Mouse (Mus musculus) large intestine, adult 2 months (tissue): ENCODE measurements around the gene Neurl1a. TPM values are rescaled to one million over a fixed set of nuclear protein-coding genes. Genes with fewer than 3 reads are reported as not detected.

Experiments used
- DNase-seq: peaks from one replicate; pipeline ENCODE4 v3.0.0-alpha.2; 2012; ENCODE audit warnings: low read depth, low spot score
- WGBS: fragments of 180-500 bp; shearing (Covaris S2); methylation state at CpG from one replicate; pipeline ENCODE4 v1.1.7; 2018; 5-methylcytosine and 5-hydroxymethylcytosine counted together
- polyA plus RNA-seq: library from polyadenylated mRNA; depleted of rRNA; stranded (reverse); fragments of >200 nt; gene quantifications from 2 replicates; pipeline ENCODE4 v1.2.3, GENCODE M21; 2012

Gene Neurl1a
- polyA plus RNA-seq, 1 experiment = 4.4 TPM

DNA sequence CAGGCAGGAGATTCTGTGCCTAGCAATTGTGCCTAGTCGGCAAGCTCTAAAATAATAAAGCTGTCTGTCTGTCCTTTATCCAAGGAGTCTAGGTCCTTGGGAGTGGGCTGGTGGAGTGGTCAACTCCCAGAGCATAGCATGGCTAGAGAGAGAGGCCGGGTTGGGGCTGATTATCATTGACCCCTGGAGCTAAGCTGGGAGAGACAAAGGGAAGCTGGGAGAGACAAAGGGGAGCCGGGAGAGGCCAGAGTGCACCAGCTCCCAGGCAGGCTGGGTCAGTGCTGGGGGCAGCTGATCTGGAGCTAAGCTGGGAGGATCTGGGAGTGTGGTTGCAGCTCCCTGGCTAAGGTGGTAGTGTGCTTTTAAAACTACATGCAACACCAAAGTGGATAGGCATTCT lies 11.9 kb upstream of the Neurl1a start:
- DNase-seq = no peak
- 48% methylated on average over 3 of the region's 3 CpGs for WGBS

- 44% methylated on average over 7 of the region's 7 CpGs for WGBS
- no peak for DNase-seq
Observed at GRCm38 (mm10) chr19:47167617-47168214, 10.9 kb upstream of the Neurl1a start.

DNA sequence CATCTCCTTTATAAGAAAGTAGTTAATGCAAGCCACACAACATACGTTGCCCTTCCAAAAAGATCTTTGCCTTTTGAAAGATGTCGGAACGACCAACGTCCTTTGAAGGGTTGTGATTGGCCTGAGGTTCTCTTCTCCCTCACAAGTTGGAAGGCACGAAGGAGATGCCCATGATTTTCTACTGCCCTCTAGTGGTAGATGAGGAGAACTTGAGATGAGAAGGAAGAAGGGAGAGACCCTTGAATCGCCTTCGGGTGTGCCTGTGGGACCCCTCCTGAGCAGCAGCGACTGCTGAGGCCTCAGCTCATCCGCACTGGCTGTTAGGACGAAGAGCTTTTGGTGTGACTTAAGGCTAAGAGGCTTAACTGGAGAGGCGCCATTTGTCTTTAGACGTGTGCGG lies 10.4 kb upstream of the Neurl1a start:
- DNase-seq = no peak
- WGBS = 14% methylated on average over 13 of the region's 13 CpGs

- no peak for DNase-seq
Observed at GRCm38 (mm10) chr19:47168793-47169412, 9.7 kb upstream of the Neurl1a start.

DNA sequence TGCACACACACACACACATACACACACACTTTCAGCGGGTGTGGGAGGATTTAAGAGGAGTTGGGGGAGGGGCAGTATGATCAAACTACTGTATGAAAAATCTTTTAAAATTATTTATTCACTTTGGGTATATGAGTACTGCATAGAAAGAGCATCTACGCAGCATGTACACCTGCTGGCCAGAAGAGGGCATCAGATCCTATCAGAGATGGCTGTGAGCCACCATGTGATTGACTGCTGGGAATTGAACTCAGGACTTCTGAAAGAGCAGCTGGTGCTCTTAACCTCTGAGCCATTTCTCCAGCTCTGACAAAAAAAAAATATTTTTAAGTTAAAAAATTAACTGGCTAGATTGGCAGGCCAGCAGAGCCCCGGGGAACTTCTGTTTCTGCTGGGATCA lies 4.1 kb upstream of the Neurl1a start:
- DNase-seq = no peak
- WGBS = 46% methylated on average over 3 of the region's 3 CpGs

More at GRCm38 (mm10) chr19:47168793-47169412, 9.7 kb upstream of the Neurl1a start:
- 19% methylated on average over 11 of the region's 11 CpGs for WGBS

DNA sequence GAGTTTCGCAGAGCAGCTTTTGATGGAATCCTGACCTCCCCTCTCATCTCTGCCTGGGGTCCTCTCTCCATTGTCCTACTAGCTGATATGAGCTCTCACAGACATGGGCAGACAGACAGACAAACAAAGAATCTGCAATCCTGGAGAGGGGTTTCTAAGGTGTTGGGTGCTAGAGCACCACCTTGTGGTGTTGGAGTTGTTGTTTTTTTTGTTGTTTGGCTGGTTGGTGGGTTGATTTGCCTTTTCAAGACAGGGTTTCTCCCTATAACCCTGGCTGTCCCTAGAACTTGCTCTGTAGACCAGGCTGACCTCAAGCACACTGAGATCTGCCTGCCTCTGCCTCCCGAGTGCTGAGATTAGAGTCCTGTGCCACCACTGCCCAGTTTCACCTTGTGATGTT lies 3.1 kb upstream of the Neurl1a start:
- DNase-seq = no peak
- WGBS = 71% methylated on average over 2 of the region's 2 CpGs

DNA sequence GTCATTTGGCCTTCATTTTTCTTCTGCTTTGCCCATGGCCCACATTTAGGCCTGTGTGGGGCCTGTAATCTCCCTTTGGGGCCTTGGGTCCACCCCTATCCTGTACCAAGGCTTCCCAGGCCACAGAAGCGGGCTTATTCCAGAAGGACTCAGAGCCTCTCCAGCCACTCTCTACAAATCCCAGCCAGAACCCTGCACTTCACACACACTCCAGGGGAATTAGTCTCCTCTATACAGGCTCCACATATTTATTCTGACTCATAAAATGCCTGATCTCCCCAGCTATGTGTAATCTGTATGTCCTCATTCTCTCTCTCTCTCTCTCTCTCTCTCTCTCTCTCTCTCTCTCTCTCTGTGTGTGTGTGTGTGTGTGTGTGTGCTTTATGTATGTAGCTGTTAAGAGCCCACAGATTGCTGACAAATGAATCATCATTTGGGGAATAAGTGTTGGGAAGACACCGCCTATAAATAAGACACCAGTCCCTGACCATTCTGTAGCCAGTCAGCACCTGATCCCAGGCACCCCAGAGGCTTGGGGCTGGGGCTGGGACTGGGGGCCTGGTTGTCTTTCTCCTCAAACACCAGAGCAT lies 1.6 kb upstream of the Neurl1a start:
- DNase-seq = no peak
- 85% methylated on average over 2 of the region's 2 CpGs for WGBS

GRCm38 (mm10) chr19:47178001-47178400 lies 619 bp upstream of the Neurl1a start:
- DNase-seq = no peak
- 32% methylated on average over 10 of the region's 10 CpGs for WGBS

GRCm38 (mm10) chr19:47179272-47179809 lies 721 bp downstream of the Neurl1a start:
- WGBS = 4% methylated on average over 42 of the region's 42 CpGs
- no peak for DNase-seq

GRCm38 (mm10) chr19:47180011-47180410 lies 1.4 kb downstream of the Neurl1a start:
- DNase-seq = no peak
- 36% methylated on average over 8 of the region's 8 CpGs for WGBS

GRCm38 (mm10) chr19:47184221-47184620 lies 5.6 kb downstream of the Neurl1a start:
- 39% methylated on average over 8 of the region's 8 CpGs for WGBS
- no peak for DNase-seq

DNA sequence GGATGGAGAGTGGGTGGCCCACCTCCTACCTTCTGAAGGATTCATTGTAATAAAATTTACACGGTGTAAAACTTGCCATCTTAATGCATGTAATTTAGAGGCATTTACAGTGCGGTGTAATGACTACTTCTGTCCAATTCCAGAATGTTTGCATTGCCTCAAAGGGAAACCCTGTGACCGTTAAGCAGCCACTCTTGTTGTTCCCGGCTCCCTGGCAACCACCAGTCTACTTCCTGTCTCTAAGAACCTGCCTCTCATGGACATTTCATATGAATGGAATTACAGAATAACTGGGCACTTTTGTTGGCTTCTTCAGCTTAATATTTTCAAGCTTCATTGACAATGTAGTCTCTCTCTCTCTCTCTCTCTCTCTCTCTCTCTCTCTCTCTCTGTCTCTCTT lies 6.1 kb downstream of the Neurl1a start:
- 12% methylated on average over 4 of the region's 4 CpGs for WGBS
- DNase-seq = no peak

DNA sequence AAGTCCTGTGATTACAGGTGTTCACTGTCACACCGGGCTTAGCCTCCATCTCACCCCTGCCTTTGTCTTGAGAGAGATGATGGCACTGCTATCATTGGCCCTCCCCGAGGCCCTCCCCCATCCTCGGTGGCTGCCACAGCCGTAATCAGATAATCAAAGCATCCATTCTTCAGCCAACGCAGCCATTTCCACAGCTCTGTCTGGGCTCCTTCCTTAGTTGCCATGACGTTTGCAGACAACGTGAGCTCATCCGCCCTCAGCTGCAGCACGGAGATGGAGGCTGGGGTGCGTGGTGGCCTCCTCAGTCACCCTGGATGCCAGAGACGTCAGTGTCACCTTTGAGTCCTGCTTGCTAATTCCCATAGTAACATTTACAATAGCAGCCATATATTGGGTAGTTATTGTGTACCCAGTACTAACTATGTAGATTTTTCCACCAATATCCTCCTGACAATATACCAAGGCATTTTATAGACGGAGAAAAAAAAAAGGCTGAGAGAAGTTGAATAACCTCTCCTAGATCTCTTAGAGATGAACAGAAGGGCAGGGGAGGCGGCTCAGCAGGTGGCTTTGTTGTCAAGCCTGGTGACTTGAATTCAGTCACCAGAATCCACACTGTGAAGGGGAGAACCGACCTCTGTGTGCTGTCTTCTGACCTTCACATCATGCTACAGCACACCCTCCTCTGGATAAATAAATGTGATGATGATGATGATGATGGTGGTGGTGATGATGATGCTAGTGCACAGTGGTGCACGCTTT lies 8.1 kb downstream of the Neurl1a start:
- WGBS = 33% methylated on average over 15 of the region's 15 CpGs
- DNase-seq = no peak

- WGBS = 64% methylated on average over 11 of the region's 11 CpGs
- no peak for DNase-seq
Observed at GRCm38 (mm10) chr19:47188515-47189128, 10.0 kb downstream of the Neurl1a start.

DNA sequence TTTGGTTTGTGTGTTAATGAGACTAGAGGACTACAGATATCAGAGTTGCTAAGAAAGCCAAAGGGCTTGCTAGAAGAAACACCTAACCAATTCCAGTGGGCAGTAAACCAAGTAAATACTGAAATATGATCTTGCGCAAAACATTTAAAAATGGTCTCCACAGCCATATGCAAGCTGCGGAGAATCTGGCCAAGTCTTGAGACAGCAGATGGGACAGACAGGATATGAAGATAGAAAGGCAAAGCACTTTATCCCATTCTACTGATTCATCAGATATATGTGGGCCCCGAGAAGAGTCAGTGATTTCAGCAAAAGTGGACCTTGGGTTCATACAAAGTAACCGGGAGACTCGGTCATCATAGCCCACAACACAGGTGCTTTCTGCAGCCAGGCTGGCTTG lies 13.5 kb downstream of the Neurl1a start:
- WGBS = 77% methylated on average over 5 of the region's 5 CpGs

DNA sequence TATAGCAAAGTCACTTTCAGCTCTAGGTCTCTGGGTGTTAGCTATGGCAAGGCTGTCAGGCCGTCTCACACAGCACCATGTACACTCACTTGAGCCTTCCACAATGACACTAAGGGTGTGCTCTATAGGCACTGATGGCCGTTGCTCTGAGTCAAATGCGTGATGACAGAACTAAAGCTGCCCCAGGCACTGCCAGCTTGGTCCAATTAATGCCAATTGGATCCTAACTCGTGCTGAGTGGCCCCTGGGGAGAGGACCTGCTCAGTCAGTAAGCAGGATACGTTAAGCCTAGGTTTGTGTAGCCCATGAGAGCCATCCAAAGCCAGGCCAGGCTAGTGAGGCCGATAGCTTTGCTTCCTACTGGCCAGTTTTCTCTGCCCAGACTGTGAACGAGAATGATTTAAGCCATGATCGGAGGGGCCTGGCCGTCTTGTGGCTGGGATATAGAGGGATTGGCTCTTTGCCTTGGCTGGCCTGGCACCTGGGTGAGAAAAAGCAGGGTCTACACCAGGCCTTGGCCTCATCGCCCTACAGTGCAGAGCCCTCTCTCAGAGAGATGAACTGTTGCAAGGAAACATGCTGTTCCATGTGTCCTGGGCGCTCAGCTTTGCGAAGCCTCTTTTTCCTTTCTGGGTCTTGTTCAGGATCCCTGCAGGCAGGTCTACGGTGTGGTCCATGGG lies 20.2 kb downstream of the Neurl1a start:
- DNase-seq = no peak
- 83% methylated on average over 13 of the region's 13 CpGs for WGBS

More for the DNA sequence above, 13.5 kb downstream of the Neurl1a start:
- DNase-seq = no peak

DNA sequence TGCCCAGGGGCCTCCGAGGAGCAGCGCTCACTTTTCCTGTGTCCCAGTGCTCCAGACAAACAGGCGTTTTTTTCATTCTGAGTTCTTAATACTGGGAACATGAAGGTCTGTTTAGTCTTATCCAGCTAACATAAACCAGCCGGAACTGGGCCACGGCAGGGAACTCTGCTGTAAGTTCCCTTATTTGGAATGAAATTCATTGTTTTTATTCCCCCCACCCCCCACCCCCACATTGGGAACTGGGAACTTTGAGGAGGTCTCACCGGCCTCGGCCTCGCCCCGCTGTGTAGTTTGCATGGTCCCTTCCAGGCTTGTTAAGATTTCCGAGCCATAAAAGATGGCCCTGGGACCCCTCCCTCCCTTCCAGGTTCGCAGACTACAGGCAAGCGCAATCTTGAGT lies 23.4 kb downstream of the Neurl1a start:
- no peak for DNase-seq
- 49% methylated on average over 12 of the region's 12 CpGs for WGBS

DNA sequence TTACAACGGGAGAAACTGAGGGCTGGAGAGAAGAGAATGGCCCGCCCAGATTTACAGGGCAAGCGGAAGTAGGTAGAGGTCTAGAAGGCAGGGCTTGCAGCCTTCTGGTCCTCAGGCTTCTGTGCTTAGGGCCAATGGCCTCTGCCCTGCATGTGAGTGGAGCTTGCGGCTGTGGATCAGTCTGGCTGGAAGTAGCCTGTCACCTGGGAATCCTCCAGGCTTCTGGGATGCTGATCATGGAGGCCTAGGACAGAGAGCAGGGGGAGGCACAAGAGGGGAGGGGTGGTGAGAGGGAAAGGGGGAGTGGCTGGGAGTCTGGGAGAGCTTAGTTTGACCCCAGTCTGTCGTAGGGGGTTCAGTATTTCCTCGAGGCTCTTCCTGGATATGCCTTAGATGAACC lies 23.8 kb downstream of the Neurl1a start:
- no peak for DNase-seq

GRCm38 (mm10) chr19:47203042-47203441 lies 24.4 kb downstream of the Neurl1a start:
- WGBS = 88% methylated on average over 6 of the region's 6 CpGs
- no peak for DNase-seq

More for the DNA sequence above, 23.8 kb downstream of the Neurl1a start:
- WGBS = 63% methylated on average over 6 of the region's 6 CpGs
